Mouse (Mus musculus): Measurements from ENCODE around the gene Gdf3. TPM values are rescaled to one million over a fixed set of nuclear protein-coding genes. Genes with fewer than 3 reads are reported as not detected.
"Not testable (repeated sequence)": the region's sequence is repeated elsewhere in the genome, so short reads cannot be mapped to it uniquely, and the experiment has no call there.

The Gdf3 gene
- not detected in 2 replicates for polyA plus RNA-seq (2015; fragmentation: Nextera tagmentation; extraction: Ambion mirVana)

DNA sequence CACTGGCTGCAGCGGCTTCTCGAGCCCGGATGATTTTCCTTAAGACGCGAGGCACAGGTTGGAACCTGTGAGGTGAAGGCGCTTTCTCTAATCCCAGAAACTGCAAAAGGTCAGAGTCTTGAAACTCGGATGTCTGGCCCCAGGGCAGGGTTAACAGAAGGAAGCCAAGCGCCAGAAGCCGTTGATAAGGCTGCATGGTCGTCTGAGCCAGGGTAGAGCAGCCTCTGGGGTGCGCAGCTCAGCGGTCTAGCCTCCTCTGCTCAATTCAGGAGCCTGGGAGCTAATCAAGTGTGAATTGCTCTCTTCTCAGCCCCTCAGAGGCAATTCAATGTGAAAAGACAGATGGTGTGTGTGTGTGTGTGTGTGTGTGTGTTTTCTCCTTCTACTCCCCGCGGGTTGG is at the start of gene Gdf3:
Gdf3 (minus strand) TSS at position 317 of the 400 bp plus-strand sequence.
- ATAC-seq: no peak

DNA sequence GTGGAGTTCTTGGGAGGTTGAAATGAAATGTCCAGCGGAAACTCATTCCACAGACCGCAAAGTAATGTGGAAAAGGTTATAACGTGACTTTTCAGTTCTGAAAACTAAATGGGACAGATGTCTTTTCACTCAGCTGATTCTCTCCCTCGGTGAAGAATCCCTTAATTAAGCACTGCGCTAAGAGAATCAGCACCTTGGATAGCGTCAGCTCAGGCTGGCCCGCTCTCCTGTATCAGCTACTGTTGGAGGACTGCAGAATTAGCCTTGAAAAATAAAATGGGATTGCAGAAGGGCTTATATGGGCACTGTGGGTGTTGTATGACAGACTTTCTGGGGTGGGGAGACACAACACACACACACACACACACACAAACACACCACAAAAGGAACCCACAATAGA is 49.7 kb upstream of the Gdf3 start:
- Histone ChIP-seq H3K36me3 (ENCODE audit: insufficient read depth, low read length) (no peaks in the 10 kb centered on the region), H3K4me1 (ENCODE audit: insufficient read depth, low read depth, low read length) (no peaks in the 10 kb centered on the region), H3K4me2 (replicated peaks; ENCODE audit: low read depth, low read length) (no peak overlapping the region), H3K27me3 (replicated peaks; ENCODE audit: insufficient read depth, low read length) (no peaks in the 10 kb centered on the region), H3K27ac (ENCODE audit: low read length) (no peak overlapping the region), H3K9ac (replicated peaks; ENCODE audit: low read depth) (no peak overlapping the region), H3K9me3 (ENCODE audit: low read length) (no peaks in the 10 kb centered on the region), H3K4me3 (ENCODE audit: low read depth, low read length) (no peak overlapping the region)
- ATAC-seq: no peak
- WGBS: 12% methylated on average over 7 of the region's 7 CpGs
- DNase-seq (ENCODE audit: low spot score): peak; percentile 65
- TF ChIP-seq EP300 (IDR thresholded peaks at IDR 0.05) (no peak), CTCF (IDR thresholded peaks at IDR 0.05) (no peak)

More for the DNA sequence above, at the start of gene Gdf3:
- H3K27me3 ChIP-seq (replicated peaks; ENCODE audit: insufficient read depth, low read length): no peaks in the 10 kb centered on the region
- H3K9ac ChIP-seq (replicated peaks; ENCODE audit: low read depth): no peak within 1 kb of the TSS
- H3K4me3 ChIP-seq (ENCODE audit: low read depth, low read length): no peak within 1 kb of the TSS
- no peak within 1 kb of the TSS for H3K4me2 ChIP-seq (replicated peaks; ENCODE audit: low read depth, low read length)
- WGBS: 39% methylated on average over 14 of the region's 14 CpGs
- no peak within 1 kb of the TSS for H3K27ac ChIP-seq (ENCODE audit: low read length)
- no peaks in the 10 kb centered on the region for H3K4me1 ChIP-seq (ENCODE audit: insufficient read depth, low read depth, low read length)
- no peak for TF ChIP-seq EP300 (IDR thresholded peaks at IDR 0.05)
- no peak for TF ChIP-seq CTCF (IDR thresholded peaks at IDR 0.05)
- H3K36me3 ChIP-seq (ENCODE audit: insufficient read depth, low read length): no peaks in the 10 kb centered on the region
- DNase-seq (ENCODE audit: low spot score): no peak
- no peaks in the 10 kb centered on the region for H3K9me3 ChIP-seq (ENCODE audit: low read length)

DNA sequence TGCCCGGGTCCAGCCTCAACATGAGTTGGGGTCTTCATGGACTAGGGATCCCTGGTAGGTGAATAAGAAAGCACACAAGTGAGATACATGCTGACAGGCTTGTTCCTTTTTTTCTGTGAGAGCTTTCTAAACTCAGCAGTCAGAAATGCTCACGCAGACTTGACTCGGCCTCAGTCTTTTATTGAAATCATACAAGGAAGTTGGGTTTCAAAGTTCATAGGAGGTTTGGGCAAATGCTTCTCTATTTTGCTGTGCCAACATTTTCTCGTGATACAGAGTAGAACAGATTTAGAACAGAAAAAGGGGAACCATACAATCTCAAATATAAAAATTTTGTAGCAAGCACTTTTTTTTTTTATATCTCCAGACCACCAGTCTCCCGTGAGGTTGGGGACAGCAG is 47.7 kb upstream of the Gdf3 start:
- no peaks in the 10 kb centered on the region for H3K36me3 ChIP-seq (ENCODE audit: insufficient read depth, low read length)
- 69% methylated on average over 5 of the region's 5 CpGs for WGBS
- ATAC-seq (no peak), DNase-seq (ENCODE audit: low spot score) (no peak)
- no peaks in the 10 kb centered on the region for H3K27me3 ChIP-seq (replicated peaks; ENCODE audit: insufficient read depth, low read length)
- H3K4me1 ChIP-seq (ENCODE audit: insufficient read depth, low read depth, low read length): no peaks in the 10 kb centered on the region
- no peak for TF ChIP-seq EP300 (IDR thresholded peaks at IDR 0.05)
- no peak for TF ChIP-seq CTCF (IDR thresholded peaks at IDR 0.05)
- H3K9ac ChIP-seq (replicated peaks; ENCODE audit: low read depth): no peak overlapping the region
- H3K27ac ChIP-seq (ENCODE audit: low read length): no peak overlapping the region
- no peak overlapping the region for H3K4me2 ChIP-seq (replicated peaks; ENCODE audit: low read depth, low read length)
- H3K4me3 ChIP-seq (ENCODE audit: low read depth, low read length): no peak overlapping the region
- H3K9me3 ChIP-seq (ENCODE audit: low read length): no peaks in the 10 kb centered on the region

DNA sequence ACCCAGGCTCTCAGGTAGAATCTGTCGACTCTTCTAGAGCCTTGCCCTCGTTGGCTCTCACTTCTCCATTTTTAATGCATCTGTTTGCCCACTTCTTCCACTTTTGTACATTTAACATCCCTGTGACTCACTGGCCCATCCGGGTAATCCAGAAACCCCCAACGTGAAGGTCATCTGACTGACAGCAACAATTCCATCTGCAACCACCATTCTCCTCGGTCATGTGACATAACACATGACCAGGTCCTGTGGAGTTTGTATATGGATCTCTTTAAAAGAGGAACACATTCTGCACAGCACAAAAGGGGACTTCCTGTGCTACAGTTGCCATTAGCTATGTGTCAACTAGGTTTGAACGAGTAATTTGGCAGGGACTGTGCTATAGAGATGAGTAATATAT is 44.4 kb upstream of the Gdf3 start:
- ATAC-seq (peak; percentile 59), DNase-seq (ENCODE audit: low spot score) (peak; percentile 15)
- TF ChIP-seq CTCF (IDR thresholded peaks at IDR 0.05) (no peak), EP300 (IDR thresholded peaks at IDR 0.05) (no peak)
- WGBS: 71% methylated on average over 6 of the region's 6 CpGs
- no peaks in the 10 kb centered on the region for H3K36me3 ChIP-seq (ENCODE audit: insufficient read depth, low read length)
- H3K27ac ChIP-seq (ENCODE audit: low read length): no peak overlapping the region
- H3K9me3 ChIP-seq (ENCODE audit: low read length): no peaks in the 10 kb centered on the region
- no peaks in the 10 kb centered on the region for H3K4me1 ChIP-seq (ENCODE audit: insufficient read depth, low read depth, low read length)
- no peak overlapping the region for H3K4me3 ChIP-seq (ENCODE audit: low read depth, low read length)
- no peak overlapping the region for H3K9ac ChIP-seq (replicated peaks; ENCODE audit: low read depth)
- H3K27me3 ChIP-seq (replicated peaks; ENCODE audit: insufficient read depth, low read length): no peaks in the 10 kb centered on the region
- H3K4me2 ChIP-seq (replicated peaks; ENCODE audit: low read depth, low read length): no peak overlapping the region

DNA sequence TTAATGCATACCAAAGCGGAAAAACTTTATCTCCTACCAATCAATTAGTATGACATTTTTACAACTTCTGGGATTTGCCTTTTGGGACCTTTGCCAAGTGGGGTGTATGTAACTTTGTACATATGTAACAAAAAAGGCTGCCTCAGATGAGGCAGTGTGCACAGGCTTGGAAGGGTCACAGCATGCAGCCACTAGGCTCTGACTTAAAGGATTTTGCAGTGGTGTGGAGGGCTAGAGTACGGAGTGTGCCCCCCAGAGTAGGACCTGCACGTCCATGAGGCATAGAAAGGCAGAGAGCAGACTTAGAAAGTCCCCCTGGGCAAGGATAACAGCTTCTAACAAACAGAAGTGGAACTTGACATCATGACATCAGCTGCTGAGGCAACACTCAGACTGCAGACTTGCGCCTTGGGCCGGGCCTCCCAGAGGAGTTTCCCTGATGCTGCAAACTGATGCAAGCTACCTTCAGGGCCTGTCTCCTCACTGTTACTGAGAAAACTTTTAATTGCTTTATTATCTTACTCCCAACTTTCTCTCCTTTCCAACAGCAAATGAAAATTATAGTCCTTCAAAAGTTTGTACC is 40.6 kb upstream of the Gdf3 start:
- H3K4me1 ChIP-seq (ENCODE audit: insufficient read depth, low read depth, low read length): no peaks in the 10 kb centered on the region
- ATAC-seq: no peak
- DNase-seq (ENCODE audit: low spot score): no peak
- no peaks in the 10 kb centered on the region for H3K27me3 ChIP-seq (replicated peaks; ENCODE audit: insufficient read depth, low read length)
- H3K9ac ChIP-seq (replicated peaks; ENCODE audit: low read depth): no peak overlapping the region
- TF ChIP-seq EP300 (IDR thresholded peaks at IDR 0.05): no peak
- no peak for TF ChIP-seq CTCF (IDR thresholded peaks at IDR 0.05)
- no peak overlapping the region for H3K27ac ChIP-seq (ENCODE audit: low read length)
- H3K36me3 ChIP-seq (ENCODE audit: insufficient read depth, low read length): no peaks in the 10 kb centered on the region
- H3K4me2 ChIP-seq (replicated peaks; ENCODE audit: low read depth, low read length): no peak overlapping the region
- WGBS: 48% methylated on average over 5 of the region's 5 CpGs
- H3K4me3 ChIP-seq (ENCODE audit: low read depth, low read length): no peak overlapping the region
- H3K9me3 ChIP-seq (ENCODE audit: low read length): no peaks in the 10 kb centered on the region

DNA sequence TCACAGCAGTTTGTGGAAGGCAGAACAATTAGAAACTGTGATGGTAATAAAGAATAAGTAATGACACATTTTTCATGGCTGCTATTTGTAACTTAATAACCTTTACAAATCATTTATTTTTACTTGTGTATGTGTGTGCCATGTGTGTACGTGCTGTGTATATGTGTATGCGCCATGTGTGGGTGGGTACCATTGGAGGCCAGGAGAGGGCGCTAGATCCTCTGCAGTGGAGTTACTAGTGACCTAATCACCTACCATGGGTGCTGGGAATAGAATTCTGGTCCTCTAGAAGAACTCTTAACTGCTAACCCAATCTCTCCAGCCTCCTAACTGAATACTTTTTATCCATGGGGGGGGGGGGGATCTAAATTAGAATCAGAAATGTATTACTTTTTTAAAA is 40.0 kb upstream of the Gdf3 start:
- ATAC-seq (no peak), DNase-seq (ENCODE audit: low spot score) (no peak)
- H3K36me3 ChIP-seq (ENCODE audit: insufficient read depth, low read length): no peaks in the 10 kb centered on the region
- no peak for TF ChIP-seq EP300 (IDR thresholded peaks at IDR 0.05)
- TF ChIP-seq CTCF (IDR thresholded peaks at IDR 0.05): no peak
- H3K4me3 ChIP-seq (ENCODE audit: low read depth, low read length): no peak overlapping the region
- 79% methylated on average over 3 of the region's 3 CpGs for WGBS
- H3K4me2 ChIP-seq (replicated peaks; ENCODE audit: low read depth, low read length): no peak overlapping the region
- H3K9me3 ChIP-seq (ENCODE audit: low read length): no peaks in the 10 kb centered on the region
- no peak overlapping the region for H3K9ac ChIP-seq (replicated peaks; ENCODE audit: low read depth)
- no peak overlapping the region for H3K27ac ChIP-seq (ENCODE audit: low read length)
- H3K4me1 ChIP-seq (ENCODE audit: insufficient read depth, low read depth, low read length): no peaks in the 10 kb centered on the region
- H3K27me3 ChIP-seq (replicated peaks; ENCODE audit: insufficient read depth, low read length): no peaks in the 10 kb centered on the region

DNA sequence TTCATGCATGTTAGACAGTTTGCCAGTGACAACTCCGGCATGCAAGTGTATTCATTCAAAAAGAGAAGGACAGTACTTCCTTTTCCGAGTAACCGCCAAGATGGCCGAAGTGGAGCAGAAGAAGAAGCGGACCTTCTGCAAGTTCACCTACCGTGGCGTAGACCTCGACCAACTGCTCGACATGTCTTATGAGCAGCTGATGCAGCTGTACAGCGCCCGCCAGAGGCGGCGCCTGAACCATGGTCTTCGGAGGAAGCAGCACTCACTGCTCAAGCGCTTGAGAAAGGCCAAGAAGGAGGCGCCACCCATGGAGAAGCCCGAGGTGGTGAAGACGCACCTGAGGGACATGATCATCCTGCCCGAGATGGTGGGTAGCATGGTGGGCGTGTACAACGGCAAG is 34.3 kb upstream of the Gdf3 start:
- 95% methylated on average over 18 of the region's 21 CpGs for WGBS
- not testable (repeated sequence) for H3K4me1 ChIP-seq (ENCODE audit: insufficient read depth, low read depth, low read length)

DNA sequence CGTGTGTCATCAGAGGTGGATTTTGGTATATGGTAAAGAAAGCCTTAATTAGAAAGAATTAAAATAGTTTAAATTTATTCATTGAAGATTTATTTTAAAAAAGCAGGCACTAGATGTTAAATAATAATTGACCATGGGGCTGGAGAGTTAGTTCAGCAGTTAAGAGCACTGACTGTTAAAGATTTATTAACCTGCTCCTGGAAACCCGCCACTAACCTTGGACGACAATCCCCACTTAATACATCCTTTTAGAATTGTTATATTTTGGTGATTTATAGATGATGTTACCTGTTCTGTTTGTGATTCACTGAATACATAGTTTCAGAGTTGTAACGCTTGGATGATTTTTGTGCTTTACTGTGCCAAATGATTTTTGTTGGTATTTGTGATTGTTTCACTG is 27.7 kb upstream of the Gdf3 start:
- ATAC-seq; H3K27ac ChIP-seq (ENCODE audit: low read length): not testable (repeated sequence)
- 67% methylated on average over 4 of the region's 4 CpGs for WGBS

More for the DNA sequence above, 34.3 kb upstream of the Gdf3 start:
- H3K27ac ChIP-seq (ENCODE audit: low read length); H3K27me3 ChIP-seq (replicated peaks; ENCODE audit: insufficient read depth, low read length); H3K9ac ChIP-seq (replicated peaks; ENCODE audit: low read depth); ATAC-seq; H3K9me3 ChIP-seq (ENCODE audit: low read length); H3K4me2 ChIP-seq (replicated peaks; ENCODE audit: low read depth, low read length); DNase-seq (ENCODE audit: low spot score); H3K36me3 ChIP-seq (ENCODE audit: insufficient read depth, low read length); H3K4me3 ChIP-seq (ENCODE audit: low read depth, low read length): not testable (repeated sequence)

More for the DNA sequence above, 27.7 kb upstream of the Gdf3 start:
- DNase-seq (ENCODE audit: low spot score); H3K4me3 ChIP-seq (ENCODE audit: low read depth, low read length); H3K4me2 ChIP-seq (replicated peaks; ENCODE audit: low read depth, low read length); H3K4me1 ChIP-seq (ENCODE audit: insufficient read depth, low read depth, low read length); H3K27me3 ChIP-seq (replicated peaks; ENCODE audit: insufficient read depth, low read length); H3K9ac ChIP-seq (replicated peaks; ENCODE audit: low read depth); H3K36me3 ChIP-seq (ENCODE audit: insufficient read depth, low read length); H3K9me3 ChIP-seq (ENCODE audit: low read length): not testable (repeated sequence)
